Mouse (Mus musculus) forebrain, embryonic 14.5 days (tissue): ENCODE measurements at regions not wholly inside any gene's neighbourhood (a gene's known extent, or its start where the extent isn't known, plus 50 kb on each side); places are given as distances from the start of the nearest gene placed in this dataset.

Experiments used
- ATAC-seq: fragments of 200-750 bp; cut with Nextera tagmentation; 2 replicates; pipeline ENCODE4 v1.8.0; 2017; ENCODE audit warnings: mild to moderate bottlenecking, moderate library complexity
- DNase-seq: peaks from one replicate; pipeline ENCODE4 v3.0.0-alpha.2; 2015; ENCODE audit warnings: low spot score
- H3K27ac ChIP-seq: fragments of 300-500 bp; sonication (generic); 2 replicates; pipeline ENCODE4 v1.5.1; 2014; ENCODE audit warnings: low read depth, mild to moderate bottlenecking, control low read depth, low read length, moderate library complexity
- H3K27me3 ChIP-seq: fragments of 300-500 bp; sonication (generic); replicated peaks from 2 replicates; pipeline ENCODE4 v1.6.1; 2014; ENCODE audit warnings: low read length, control low read depth, mixed read lengths; ENCODE audit not compliant: control insufficient read depth, insufficient read depth
- H3K36me3 ChIP-seq: fragments of 300-500 bp; sonication (generic); 2 replicates; pipeline ENCODE4 v1.6.1; 2014; ENCODE audit warnings: low read length, control low read depth; ENCODE audit not compliant: control insufficient read depth, insufficient read depth
- H3K4me1 ChIP-seq: fragments of 300-500 bp; sonication (generic); 2 replicates; pipeline ENCODE4 v1.6.1; 2014; ENCODE audit warnings: antibody characterized with exemption, low read length, control low read depth; ENCODE audit not compliant: control insufficient read depth, insufficient read depth
- H3K4me2 ChIP-seq: fragments of 300-500 bp; sonication (generic); 2 replicates; pipeline ENCODE4 v1.6.1; 2014; ENCODE audit warnings: mild to moderate bottlenecking, control low read depth, low read length
- H3K4me3 ChIP-seq: fragments of 300-500 bp; sonication (generic); 2 replicates; pipeline ENCODE4 v1.5.1; 2014; ENCODE audit warnings: low read depth, low read length, control low read depth
- H3K9ac ChIP-seq: fragments of 300-500 bp; sonication (generic); 2 replicates; pipeline ENCODE4 v1.6.1; 2014; ENCODE audit warnings: mild to moderate bottlenecking, low read length, control low read depth, moderate library complexity
- H3K9me3 ChIP-seq: fragments of 300-500 bp; sonication (generic); replicated peaks from 2 replicates; pipeline ENCODE4 v1.6.1; 2016; ENCODE audit warnings: low read length, control low read depth, mixed read lengths; ENCODE audit not compliant: control insufficient read depth
- WGBS: fragments of 180-500 bp; shearing (Covaris S2); extraction: QIAGEN DNeasy Blood & Tissue Kit; methylation state at CpG from one replicate; pipeline ENCODE4 v1.1.7; 2014; 5-methylcytosine and 5-hydroxymethylcytosine counted together

DNA sequence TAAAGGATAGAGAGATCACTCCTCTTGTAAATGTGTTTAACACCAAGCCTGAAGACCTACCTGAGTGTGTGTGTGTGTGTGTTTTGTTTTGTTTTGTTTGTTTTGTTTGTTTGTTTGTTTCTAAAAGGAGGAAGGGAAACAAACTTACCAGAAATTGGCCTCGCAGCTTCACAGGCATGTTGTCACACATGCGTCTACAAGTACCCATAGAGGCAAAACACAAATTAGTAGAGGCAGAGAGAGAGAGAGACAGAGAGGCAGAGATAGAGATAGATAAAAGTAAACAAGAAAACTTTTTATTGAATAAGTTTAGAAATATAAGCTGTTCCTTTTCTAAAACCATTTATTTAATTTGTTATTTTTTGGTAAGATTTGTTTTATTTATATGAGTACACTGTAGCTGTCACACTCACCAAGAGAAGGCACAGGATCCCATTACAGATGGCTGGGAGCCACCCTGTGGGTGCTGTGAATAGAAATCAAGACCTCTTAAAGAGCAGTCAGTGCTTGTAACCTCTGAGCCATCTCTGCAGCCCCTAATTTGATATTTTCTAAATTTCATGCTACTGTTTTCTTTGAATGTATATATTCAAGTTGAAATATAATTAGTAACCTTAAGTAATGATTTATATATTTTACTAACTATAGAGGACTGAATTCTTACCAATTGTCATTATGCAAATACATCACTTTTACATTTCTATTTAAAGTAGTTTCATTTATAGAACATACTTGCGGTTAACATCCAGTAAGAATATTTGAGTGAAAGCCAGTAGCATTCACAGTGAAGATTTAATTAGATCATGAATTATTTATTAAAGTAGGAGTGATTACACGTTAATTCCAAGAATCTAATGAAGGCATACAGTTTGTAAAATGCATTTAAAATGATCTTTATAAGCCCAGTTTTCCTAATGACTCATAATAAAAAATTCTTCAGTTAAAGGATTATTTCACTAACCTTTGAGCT, 855.2 kb upstream of the Cdh10 start:
- Histone ChIP-seq H3K9me3 (no peaks in the 10 kb centered on the region), H3K27me3 (no peaks in the 10 kb centered on the region), H3K27ac (no peak overlapping the region), H3K36me3 (no peaks in the 10 kb centered on the region), H3K4me1 (no peaks in the 10 kb centered on the region), H3K4me3 (no peak overlapping the region), H3K4me2 (no peak overlapping the region), H3K9ac (no peak overlapping the region)
- DNase-seq (peak; percentile 72), ATAC-seq (peak; percentile 88)
- 33% methylated on average over 4 of the region's 4 CpGs for WGBS

DNA sequence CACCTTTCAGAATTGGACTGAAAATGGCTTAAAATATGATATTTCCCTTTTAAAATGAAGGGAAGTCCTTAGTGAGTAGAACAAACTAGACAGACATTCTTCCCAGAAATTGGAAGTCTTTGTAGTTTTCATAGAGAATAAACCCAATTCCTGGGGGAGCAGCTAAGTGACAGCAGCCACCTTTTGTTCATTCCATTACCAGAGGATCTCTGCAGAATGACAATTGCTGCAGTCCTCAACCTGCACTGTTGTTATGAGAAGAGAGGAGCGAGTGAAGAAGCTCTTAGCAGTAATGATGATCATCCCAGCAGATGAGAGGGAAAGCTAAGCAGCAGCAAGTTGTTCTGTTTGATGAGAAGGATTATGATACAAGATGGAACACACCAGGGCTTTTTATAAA, 831.0 kb upstream of the Cdh10 start:
- Histone ChIP-seq H3K9ac (no peak overlapping the region), H3K27ac (no peak overlapping the region), H3K9me3 (no peaks in the 10 kb centered on the region), H3K4me2 (no peak overlapping the region), H3K4me1 (no peaks in the 10 kb centered on the region), H3K4me3 (no peak overlapping the region), H3K27me3 (no peaks in the 10 kb centered on the region), H3K36me3 (no peaks in the 10 kb centered on the region)
- DNase-seq: peak; percentile 17
- no peak for ATAC-seq
- 61% methylated on average over 1 of the region's 1 CpGs for WGBS

DNA sequence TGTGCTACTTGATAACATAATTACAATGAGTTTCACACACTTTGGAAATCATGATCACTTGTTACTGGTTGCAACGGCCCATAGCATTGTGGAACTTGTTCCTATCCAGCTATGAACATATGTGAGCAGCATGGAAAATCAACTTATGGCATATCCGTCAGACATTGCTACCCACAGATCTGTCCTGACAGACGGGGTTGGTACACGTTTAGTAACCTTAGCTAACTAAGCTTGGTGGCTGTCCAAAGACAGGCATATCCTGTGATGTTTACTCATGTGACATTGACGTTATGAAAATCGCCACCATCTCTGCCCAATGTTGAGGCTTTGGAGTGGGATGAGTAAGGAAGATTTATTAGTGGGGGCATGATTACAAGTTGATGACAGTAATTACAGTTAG, 786.1 kb upstream of the Cdh10 start:
- H3K27me3 ChIP-seq: no peaks in the 10 kb centered on the region

GRCm38 (mm10) chr15:18052219-18053030, 766.3 kb upstream of the Cdh10 start:
- H3K36me3 ChIP-seq: no peaks in the 10 kb centered on the region
- ATAC-seq (peak; percentile 93), DNase-seq (peak; percentile 86)
- no peaks in the 10 kb centered on the region for H3K27me3 ChIP-seq
- H3K4me1 ChIP-seq: no peaks in the 10 kb centered on the region
- H3K9ac ChIP-seq: no peak overlapping the region
- H3K27ac ChIP-seq: no peak overlapping the region
- no peak overlapping the region for H3K4me2 ChIP-seq
- H3K4me3 ChIP-seq: no peak overlapping the region
- 6% methylated on average over 3 of the region's 3 CpGs for WGBS
- no peaks in the 10 kb centered on the region for H3K9me3 ChIP-seq

More for the DNA sequence above, 786.1 kb upstream of the Cdh10 start:
- H3K4me2 ChIP-seq: no peak overlapping the region
- H3K9ac ChIP-seq: no peak overlapping the region
- H3K27ac ChIP-seq: no peak overlapping the region
- H3K4me3 ChIP-seq: no peak overlapping the region
- DNase-seq (no peak), ATAC-seq (no peak)
- no peaks in the 10 kb centered on the region for H3K36me3 ChIP-seq
- H3K4me1 ChIP-seq: no peaks in the 10 kb centered on the region
- WGBS: 88% methylated on average over 6 of the region's 6 CpGs
- no peaks in the 10 kb centered on the region for H3K9me3 ChIP-seq

- no peak overlapping the region for H3K4me2 ChIP-seq
- no peak for ATAC-seq
- 81% methylated on average over 3 of the region's 3 CpGs for WGBS
- H3K27me3 ChIP-seq: no peaks in the 10 kb centered on the region
- H3K9ac ChIP-seq: no peak overlapping the region
- DNase-seq: peak; percentile 26
- no peaks in the 10 kb centered on the region for H3K36me3 ChIP-seq
- no peaks in the 10 kb centered on the region for H3K4me1 ChIP-seq
- no peaks in the 10 kb centered on the region for H3K9me3 ChIP-seq
- H3K4me3 ChIP-seq: no peak overlapping the region
- no peak overlapping the region for H3K27ac ChIP-seq
These were observed 753.2 kb upstream of the Cdh10 start for GRCm38 (mm10) chr15:18065515-18065914.

DNA sequence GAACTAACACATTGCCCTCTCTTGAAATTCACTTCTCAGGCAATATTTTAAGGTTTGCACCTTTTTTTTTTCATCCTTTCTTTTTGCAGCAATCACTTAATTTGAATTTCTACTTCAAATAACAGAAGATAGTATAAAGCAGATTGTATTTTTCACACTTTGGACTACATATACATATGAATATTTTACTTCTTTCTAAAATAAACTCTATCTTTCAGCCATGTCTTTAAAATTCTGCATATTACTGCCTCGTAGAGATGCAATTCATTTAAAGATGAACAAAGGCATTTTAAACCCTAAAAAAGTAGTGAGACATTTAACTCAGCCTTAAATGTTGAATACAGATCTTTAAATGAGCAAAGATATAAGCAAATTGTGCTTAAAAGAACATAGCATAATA, 739.1 kb upstream of the Cdh10 start:
- no peaks in the 10 kb centered on the region for H3K4me1 ChIP-seq
- ATAC-seq: no peak
- WGBS: 60% methylated on average over 1 of the region's 1 CpGs
- no peaks in the 10 kb centered on the region for H3K9me3 ChIP-seq
- no peak overlapping the region for H3K27ac ChIP-seq
- no peak overlapping the region for H3K4me2 ChIP-seq
- H3K36me3 ChIP-seq: no peaks in the 10 kb centered on the region
- H3K27me3 ChIP-seq: no peaks in the 10 kb centered on the region
- DNase-seq: peak; percentile 44
- no peak overlapping the region for H3K4me3 ChIP-seq
- H3K9ac ChIP-seq: no peak overlapping the region
